Mouse (Mus musculus): ENCODE results near the gene Cyp26c1. TPM values are rescaled to one million over a fixed set of nuclear protein-coding genes. Genes with fewer than 3 reads are reported as not detected.

Cyp26c1 gene
- polyA plus RNA-seq, 1 experiment from 2014 or later, result 0.31 TPM

DNA sequence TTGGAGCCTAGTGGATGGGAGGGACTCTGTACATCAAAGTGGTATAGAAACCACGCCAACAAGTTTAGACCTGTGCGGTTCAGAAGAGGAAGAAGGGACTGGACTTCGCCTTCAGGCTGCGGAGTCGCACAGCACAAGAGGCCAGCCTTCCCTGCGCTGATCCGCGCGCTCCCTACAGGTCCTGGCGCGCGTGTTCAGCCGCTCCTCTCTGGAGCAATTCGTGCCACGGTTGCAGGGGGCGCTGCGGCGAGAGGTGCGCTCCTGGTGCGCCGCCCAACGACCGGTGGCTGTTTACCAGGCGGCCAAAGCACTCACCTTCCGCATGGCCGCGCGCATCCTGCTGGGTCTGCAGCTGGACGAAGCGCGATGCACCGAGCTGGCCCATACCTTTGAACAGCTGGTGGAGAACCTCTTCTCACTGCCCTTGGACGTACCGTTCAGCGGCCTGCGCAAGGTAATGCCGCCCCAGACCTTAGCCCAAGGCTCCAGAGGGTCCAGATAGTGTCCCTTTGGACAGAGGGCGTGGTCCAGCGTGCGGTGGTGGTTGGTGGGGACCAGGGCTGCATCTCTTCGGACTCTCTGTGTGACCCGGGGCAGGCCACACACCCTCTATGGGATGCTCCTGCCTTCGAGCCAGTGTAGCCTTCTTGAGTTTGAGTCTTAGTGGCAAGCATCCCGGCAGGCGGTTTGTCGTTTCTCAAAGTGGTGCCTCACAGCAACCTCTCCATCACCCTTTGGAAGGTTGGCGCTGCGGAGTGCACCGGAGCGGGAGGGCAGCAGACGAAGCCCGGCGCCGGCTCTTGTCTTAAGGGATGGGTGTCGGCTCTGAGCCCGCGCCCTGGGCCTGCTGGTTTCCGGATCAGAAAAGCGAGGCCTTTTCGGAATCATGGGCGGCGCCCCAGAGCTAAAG is 1.8 kb downstream of the Cyp26c1 start:
- no peaks in the 10 kb centered on the region for H3K36me3 ChIP-seq
- H3K9me3 ChIP-seq, result no peaks in the 10 kb centered on the region
- WGBS, result under 1% methylated on average over 62 of the region's 62 CpGs
- no peak for ATAC-seq (ENCODE audit: insufficient number of reproducible peaks, insufficient read depth, low FRiP score, low TSS enrichment, low read depth)
- H3K4me2 ChIP-seq, result peak overlapping the region; percentile 39
- no peak overlapping the region for H3K9ac ChIP-seq
- peaks cover 31% of the 10 kb centered on the region for H3K4me1 ChIP-seq
- H3K27me3 ChIP-seq, result peaks cover 98% of the 10 kb centered on the region
- H3K27ac ChIP-seq, result no peak overlapping the region
- peak overlapping the region; percentile 15 for H3K4me3 ChIP-seq

GRCm38 (mm10) chr19:37689478-37689877 is 4.1 kb downstream of the Cyp26c1 start:
- Histone ChIP-seq H3K36me3 (no peaks in the 10 kb centered on the region), H3K9me3 (no peaks in the 10 kb centered on the region), H3K4me3 (no peak overlapping the region), H3K4me2 (no peak overlapping the region), H3K4me1 (peaks cover 38% of the 10 kb centered on the region), H3K27ac (no peak overlapping the region), H3K9ac (no peak overlapping the region), H3K27me3 (peaks cover 100% of the 10 kb centered on the region)
- ATAC-seq (ENCODE audit: insufficient number of reproducible peaks, insufficient read depth, low FRiP score, low TSS enrichment, low read depth), result no peak
- 35% methylated on average over 5 of the region's 5 CpGs for WGBS

- Histone ChIP-seq H3K4me3 (peak overlapping the region; percentile 12), H3K9me3 (no peaks in the 10 kb centered on the region), H3K27ac (no peak overlapping the region), H3K4me1 (peaks cover 33% of the 10 kb centered on the region), H3K27me3 (peaks cover 100% of the 10 kb centered on the region), H3K9ac (peak overlapping the region; percentile 8; the same call in 1 of the 2 replicates), H3K36me3 (no peaks in the 10 kb centered on the region), H3K4me2 (peak overlapping the region; percentile 41)
- WGBS, result 7% methylated on average over 29 of the region's 29 CpGs
- ATAC-seq (ENCODE audit: insufficient number of reproducible peaks, insufficient read depth, low FRiP score, low TSS enrichment, low read depth), result no peak
These were observed 5.3 kb downstream of the Cyp26c1 start for GRCm38 (mm10) chr19:37690716-37691115.

GRCm38 (mm10) chr19:37692879-37693278 is 7.5 kb downstream of the Cyp26c1 start:
- peak overlapping the region; percentile 72 for H3K4me2 ChIP-seq
- ATAC-seq (ENCODE audit: insufficient number of reproducible peaks, insufficient read depth, low FRiP score, low TSS enrichment, low read depth), result no peak
- peaks cover 38% of the 10 kb centered on the region for H3K4me1 ChIP-seq
- no peak overlapping the region for H3K9ac ChIP-seq
- peak overlapping the region; percentile 43 for H3K4me3 ChIP-seq
- H3K27ac ChIP-seq, result no peak overlapping the region
- H3K27me3 ChIP-seq, result peaks cover 100% of the 10 kb centered on the region
- no peaks in the 10 kb centered on the region for H3K36me3 ChIP-seq
- no peaks in the 10 kb centered on the region for H3K9me3 ChIP-seq
- 1% methylated on average over 40 of the region's 40 CpGs for WGBS

DNA sequence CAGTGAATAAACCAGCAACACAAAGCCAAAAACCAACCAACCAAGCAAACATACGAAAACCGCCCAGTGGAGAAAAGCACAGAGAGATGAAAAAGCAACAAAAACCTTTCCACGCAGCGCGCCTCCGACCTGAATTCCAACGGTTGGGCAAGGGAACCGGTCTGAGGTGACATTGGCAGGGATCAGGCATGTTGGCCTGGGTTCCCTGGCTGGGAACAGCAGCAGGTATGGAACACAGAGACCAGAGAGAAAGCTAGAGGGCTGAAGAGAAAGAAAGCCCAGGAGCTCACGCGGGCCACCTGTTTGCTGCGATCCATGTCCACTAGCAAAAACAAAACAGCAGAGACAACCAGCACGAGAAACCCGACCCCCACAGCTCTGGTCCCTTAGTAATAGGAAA is 9.8 kb downstream of the Cyp26c1 start:
- peaks cover 100% of the 10 kb centered on the region for H3K27me3 ChIP-seq
- H3K9ac ChIP-seq, result no peak overlapping the region
- H3K4me3 ChIP-seq, result no peak overlapping the region
- H3K36me3 ChIP-seq, result no peaks in the 10 kb centered on the region
- H3K4me2 ChIP-seq, result no peak overlapping the region
- peaks cover 53% of the 10 kb centered on the region for H3K4me1 ChIP-seq
- ATAC-seq (ENCODE audit: insufficient number of reproducible peaks, insufficient read depth, low FRiP score, low TSS enrichment, low read depth), result no peak
- H3K9me3 ChIP-seq, result no peaks in the 10 kb centered on the region
- WGBS, result 25% methylated on average over 13 of the region's 13 CpGs
- H3K27ac ChIP-seq, result no peak overlapping the region

DNA sequence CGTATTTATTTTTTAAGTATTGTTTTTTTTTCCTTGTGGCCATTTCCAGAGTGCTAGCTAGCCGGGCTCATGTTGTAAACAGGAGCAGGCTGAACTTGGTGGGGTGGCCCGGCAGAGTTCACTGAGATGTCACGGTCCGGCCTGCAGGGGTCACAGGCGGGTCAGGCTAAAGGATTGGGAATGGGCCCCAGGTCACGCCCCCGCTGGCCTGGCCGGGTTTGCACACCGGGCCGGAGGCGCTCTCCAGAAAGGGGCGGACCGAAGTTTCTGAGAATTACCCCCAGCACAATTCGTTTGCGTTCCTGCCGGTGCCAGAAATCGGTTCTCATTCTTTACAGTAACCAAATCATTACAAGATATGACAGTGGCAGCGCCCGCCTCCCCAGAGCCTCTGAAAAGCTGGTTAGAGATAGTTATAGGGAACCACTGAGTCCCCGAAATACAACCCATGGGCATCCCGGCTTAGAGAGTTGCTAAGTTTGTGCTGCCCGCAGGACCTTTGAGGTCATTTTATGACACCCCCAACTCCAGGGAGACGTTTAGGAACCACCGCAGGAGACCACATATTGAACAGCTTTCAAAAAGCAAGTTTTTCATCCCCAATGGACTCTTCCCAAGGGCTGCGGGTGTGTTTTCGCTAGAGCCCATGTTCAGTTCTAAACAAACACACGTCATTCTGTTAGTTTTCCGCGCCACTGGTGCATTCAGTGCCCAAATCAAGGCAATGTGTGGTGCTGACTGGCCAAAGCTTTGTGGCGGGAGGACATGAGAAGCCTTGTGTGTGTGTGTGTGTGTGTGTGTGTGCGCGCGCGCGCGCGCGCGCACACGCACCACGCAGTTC is 10.6 kb downstream of the Cyp26c1 start:
- Histone ChIP-seq H3K27ac (no peak overlapping the region), H3K9ac (no peak overlapping the region), H3K4me2 (peak overlapping the region; percentile 67), H3K36me3 (no peaks in the 10 kb centered on the region), H3K4me3 (peak overlapping the region; percentile 41), H3K27me3 (peaks cover 100% of the 10 kb centered on the region), H3K4me1 (peaks cover 47% of the 10 kb centered on the region), H3K9me3 (no peaks in the 10 kb centered on the region)
- ATAC-seq (ENCODE audit: insufficient number of reproducible peaks, insufficient read depth, low FRiP score, low TSS enrichment, low read depth), result no peak
- 3% methylated on average over 42 of the region's 42 CpGs for WGBS

DNA sequence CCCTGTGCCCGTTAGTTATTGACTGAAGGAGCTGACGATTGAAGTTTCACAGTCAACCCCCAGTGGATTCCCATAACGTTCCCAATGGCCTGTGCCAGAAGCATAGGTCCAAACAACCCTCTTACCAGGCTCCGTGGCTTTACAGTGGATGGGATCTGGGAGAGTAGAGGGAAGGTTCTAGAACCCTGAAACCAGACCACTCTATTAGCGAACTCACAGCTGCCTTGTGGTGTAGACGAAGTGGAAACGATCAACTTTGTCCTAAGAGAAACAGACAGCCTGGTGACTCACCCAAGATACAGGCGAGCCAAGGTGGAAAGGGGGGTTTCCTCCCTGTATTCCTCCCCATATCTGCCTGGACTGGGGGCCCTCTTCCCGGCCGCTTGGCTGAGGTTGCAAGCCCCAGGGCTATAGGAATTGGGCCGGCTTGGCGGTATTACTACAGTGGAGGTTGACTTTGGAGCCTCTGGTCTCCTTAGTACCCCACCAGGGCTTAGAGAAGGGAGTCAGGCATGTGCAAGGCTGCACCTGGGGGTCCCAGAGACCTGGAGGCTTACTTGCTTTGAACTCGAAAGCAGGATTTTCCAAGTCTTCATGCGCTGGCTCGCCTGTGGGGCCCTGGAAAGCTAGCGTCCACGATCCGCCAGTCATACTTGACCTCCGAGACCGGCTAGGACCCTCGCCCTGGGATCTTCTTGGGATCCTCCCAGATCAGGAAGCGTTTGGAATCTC is 11.4 kb downstream of the Cyp26c1 start:
- Histone ChIP-seq H3K36me3 (no peaks in the 10 kb centered on the region), H3K27me3 (peaks cover 98% of the 10 kb centered on the region), H3K4me2 (peak overlapping the region; percentile 67), H3K9me3 (no peaks in the 10 kb centered on the region), H3K9ac (no peak overlapping the region), H3K4me3 (peak overlapping the region; percentile 41), H3K4me1 (peaks cover 47% of the 10 kb centered on the region), H3K27ac (no peak overlapping the region)
- no peak for ATAC-seq (ENCODE audit: insufficient number of reproducible peaks, insufficient read depth, low FRiP score, low TSS enrichment, low read depth)
- 2% methylated on average over 22 of the region's 22 CpGs for WGBS

GRCm38 (mm10) chr19:37697335-37697636 is 11.9 kb downstream of the Cyp26c1 start:
- H3K4me3 ChIP-seq, result peak overlapping the region; percentile 41
- no peak overlapping the region for H3K9ac ChIP-seq
- peak overlapping the region; percentile 67 for H3K4me2 ChIP-seq
- under 1% methylated on average over 18 of the region's 18 CpGs for WGBS
- H3K4me1 ChIP-seq, result peaks cover 47% of the 10 kb centered on the region
- no peaks in the 10 kb centered on the region for H3K9me3 ChIP-seq
- peaks cover 98% of the 10 kb centered on the region for H3K27me3 ChIP-seq
- no peak for ATAC-seq (ENCODE audit: insufficient number of reproducible peaks, insufficient read depth, low FRiP score, low TSS enrichment, low read depth)
- no peaks in the 10 kb centered on the region for H3K36me3 ChIP-seq
- no peak overlapping the region for H3K27ac ChIP-seq

DNA sequence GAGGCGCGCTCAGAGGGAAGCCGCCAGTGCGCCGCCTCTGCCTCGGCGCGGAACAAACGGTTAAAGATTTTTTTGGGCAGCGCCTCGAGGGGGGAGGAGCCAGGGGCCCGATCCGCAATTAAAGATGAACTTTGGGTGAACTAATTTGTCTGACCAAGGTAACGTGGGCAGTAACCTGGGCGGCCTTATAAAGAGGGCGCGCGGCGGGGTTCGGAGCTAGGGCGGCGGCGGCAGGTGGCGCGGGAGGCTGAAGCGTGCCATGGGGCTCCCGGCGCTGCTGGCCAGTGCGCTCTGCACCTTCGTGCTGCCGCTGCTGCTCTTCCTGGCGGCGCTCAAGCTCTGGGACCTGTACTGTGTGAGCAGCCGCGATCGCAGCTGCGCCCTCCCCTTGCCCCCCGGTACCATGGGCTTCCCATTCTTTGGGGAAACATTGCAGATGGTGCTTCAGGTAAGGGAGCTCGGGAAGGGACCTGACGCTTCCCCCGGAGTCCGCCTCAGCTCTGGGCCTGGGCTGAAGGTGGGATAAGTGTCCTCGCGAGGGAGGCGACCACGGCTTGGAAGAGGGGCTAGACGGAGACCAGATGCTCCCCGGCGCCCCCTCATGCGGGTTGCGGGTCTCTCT is 12.4 kb downstream of the Cyp26c1 start, which contains the start of gene Cyp26a1:
Cyp26a1 (plus strand) TSS at position 148 of the 622 bp plus-strand sequence.
- ATAC-seq (ENCODE audit: insufficient number of reproducible peaks, insufficient read depth, low FRiP score, low TSS enrichment, low read depth), result no peak
- peak within 1 kb of the TSS; percentile 41 for H3K4me3 ChIP-seq
- H3K4me2 ChIP-seq, result peak within 1 kb of the TSS; percentile 67
- no peaks in the 10 kb centered on the region for H3K9me3 ChIP-seq
- WGBS, result under 1% methylated on average over 51 of the region's 51 CpGs
- peaks cover 98% of the 10 kb centered on the region for H3K27me3 ChIP-seq
- H3K4me1 ChIP-seq, result peaks cover 43% of the 10 kb centered on the region
- H3K36me3 ChIP-seq, result no peaks in the 10 kb centered on the region
- H3K9ac ChIP-seq, result 0 out of 2 replicates have a peak within 1 kb of the TSS, but pooled peaks have one; percentile 12
- H3K27ac ChIP-seq, result no peak within 1 kb of the TSS

DNA sequence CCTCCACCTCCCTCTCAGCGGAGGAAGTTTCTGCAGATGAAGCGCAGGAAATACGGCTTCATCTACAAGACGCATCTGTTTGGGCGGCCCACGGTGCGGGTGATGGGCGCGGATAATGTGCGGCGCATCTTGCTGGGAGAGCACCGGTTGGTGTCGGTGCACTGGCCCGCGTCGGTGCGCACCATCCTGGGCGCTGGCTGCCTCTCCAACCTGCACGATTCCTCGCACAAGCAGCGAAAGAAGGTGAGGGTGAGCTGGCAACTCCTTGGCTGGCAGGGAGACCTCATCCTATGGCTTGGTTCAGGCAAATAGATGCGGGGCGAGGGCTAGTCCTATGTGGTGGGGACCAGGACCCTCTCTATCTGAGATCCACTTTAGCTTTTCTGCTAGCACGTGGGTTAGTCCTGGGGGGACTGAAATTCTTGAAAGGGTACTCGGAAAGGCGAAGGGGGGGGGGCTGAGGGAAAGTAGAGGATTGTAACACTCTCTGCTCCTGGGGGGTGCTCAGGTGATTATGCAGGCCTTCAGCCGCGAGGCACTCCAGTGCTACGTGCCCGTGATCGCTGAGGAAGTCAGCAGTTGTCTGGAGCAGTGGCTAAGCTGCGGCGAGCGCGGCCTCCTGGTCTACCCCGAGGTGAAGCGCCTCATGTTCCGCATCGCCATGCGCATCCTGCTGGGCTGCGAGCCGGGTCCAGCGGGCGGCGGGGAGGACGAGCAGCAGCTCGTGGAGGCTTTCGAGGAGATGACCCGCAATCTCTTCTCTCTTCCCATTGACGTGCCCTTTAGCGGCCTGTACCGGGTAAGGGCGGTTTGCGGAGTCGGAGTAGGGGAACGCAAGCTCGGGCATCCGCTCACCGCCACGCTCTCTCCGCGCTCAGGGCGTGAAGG is 13.1 kb downstream of the Cyp26c1 start:
- under 1% methylated on average over 63 of the region's 63 CpGs for WGBS

More for the DNA sequence above, 13.1 kb downstream of the Cyp26c1 start:
- no peak overlapping the region for H3K27ac ChIP-seq
- peaks cover 37% of the 10 kb centered on the region for H3K4me1 ChIP-seq
- no peak for ATAC-seq (ENCODE audit: insufficient number of reproducible peaks, insufficient read depth, low FRiP score, low TSS enrichment, low read depth)
- peaks cover 98% of the 10 kb centered on the region for H3K27me3 ChIP-seq
- peak overlapping the region; percentile 41 for H3K4me3 ChIP-seq
- 0 out of 2 replicates have a peak overlapping the region, but pooled peaks have one; percentile 37 for H3K9ac ChIP-seq
- no peaks in the 10 kb centered on the region for H3K9me3 ChIP-seq
- peak overlapping the region; percentile 67 for H3K4me2 ChIP-seq
- no peaks in the 10 kb centered on the region for H3K36me3 ChIP-seq

Measured in embryonic facial prominence, embryonic 13.5 days (tissue).